Mouse (Mus musculus) embryonic facial prominence, embryonic 13.5 days (tissue): Measurements from ENCODE around the gene Cald1. TPM values are rescaled to one million over a fixed set of nuclear protein-coding genes. Genes with fewer than 3 reads are reported as not detected.

Source experiments
- ATAC-seq: fragments of 200-750 bp; cut with Nextera tagmentation; 2 replicates; pipeline ENCODE4 v1.8.0; 2017; ENCODE audit warnings: low read depth; ENCODE audit not compliant: insufficient number of reproducible peaks, insufficient read depth, low FRiP score, low TSS enrichment
- H3K27ac ChIP-seq: fragments of 300-500 bp; sonication (generic); 2 replicates; pipeline ENCODE4 v1.5.1; 2015; ENCODE audit warnings: moderate library complexity, mild to moderate bottlenecking, inconsistent platforms
- H3K27me3 ChIP-seq: fragments of 300-500 bp; sonication (generic); 2 replicates; pipeline ENCODE4 v1.6.1; 2015; ENCODE audit warnings: mild to moderate bottlenecking, inconsistent platforms
- H3K36me3 ChIP-seq: fragments of 300-500 bp; sonication (generic); 2 replicates; pipeline ENCODE4 v1.6.1; 2015; ENCODE audit warnings: mild to moderate bottlenecking, inconsistent platforms
- H3K4me1 ChIP-seq: fragments of 300-500 bp; sonication (generic); 2 replicates; pipeline ENCODE4 v1.6.1; 2015; ENCODE audit warnings: inconsistent platforms
- H3K4me2 ChIP-seq: fragments of 300-500 bp; sonication (generic); 2 replicates; pipeline ENCODE4 v1.6.1; 2015; ENCODE audit warnings: moderate library complexity, mild to moderate bottlenecking, inconsistent platforms
- H3K4me3 ChIP-seq: fragments of 300-500 bp; sonication (generic); 2 replicates; pipeline ENCODE4 v1.5.1; 2015; ENCODE audit warnings: mild to moderate bottlenecking, inconsistent platforms
- H3K9ac ChIP-seq: fragments of 300-500 bp; sonication (generic); 2 replicates; pipeline ENCODE4 v1.6.1; 2015; ENCODE audit warnings: mild to moderate bottlenecking, inconsistent platforms
- H3K9me3 ChIP-seq: fragments of 300-500 bp; sonication (generic); 2 replicates; pipeline ENCODE4 v1.6.1; 2016; ENCODE audit warnings: inconsistent platforms
- WGBS: fragments of 180-500 bp; shearing (Covaris S2); methylation state at CpG from one replicate; pipeline ENCODE4 v1.1.7; 2015; ENCODE audit warnings: mixed read lengths; 5-methylcytosine and 5-hydroxymethylcytosine counted together
- polyA plus RNA-seq: library from polyadenylated mRNA; unstranded; fragments of >200 nt; fragmentation: Nextera tagmentation; extraction: Ambion mirVana; gene quantifications from 2 replicates; pipeline ENCODE4 v1.2.1, GENCODE M21; 2015

Gene Cald1
- polyA plus RNA-seq, 1 experiment from 2014 or later = 463 TPM

DNA sequence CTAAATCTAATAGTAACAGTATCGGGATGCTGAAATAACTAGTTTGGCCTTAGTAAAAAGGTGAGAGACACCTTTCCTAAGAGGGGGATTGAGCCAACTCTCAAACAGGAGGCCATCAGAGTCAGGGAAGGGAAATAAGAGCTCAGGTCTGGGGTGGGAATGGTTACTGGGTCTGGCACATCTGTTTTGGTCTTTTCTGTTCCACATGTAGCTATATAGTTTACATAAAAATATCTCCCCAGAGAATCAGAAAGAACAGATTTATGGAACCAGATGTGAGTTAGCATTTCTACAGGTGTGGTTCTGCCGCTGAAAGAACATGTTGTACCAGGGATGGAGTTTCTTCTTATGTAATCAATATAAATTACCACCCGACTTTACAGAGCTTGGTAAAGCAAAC is 17.1 kb downstream of the Cald1 start:
- WGBS = 52% methylated on average over 3 of the region's 3 CpGs
- H3K27ac ChIP-seq = no peak overlapping the region
- H3K9ac ChIP-seq = no peak overlapping the region
- H3K9me3 ChIP-seq = no peaks in the 10 kb centered on the region
- H3K36me3 ChIP-seq = 0 out of 2 replicates have a peak, but pooled peaks cover 3% of the 10 kb centered on the region
- no peak overlapping the region for H3K4me2 ChIP-seq
- H3K27me3 ChIP-seq = no peaks in the 10 kb centered on the region
- H3K4me1 ChIP-seq = peaks cover 35% of the 10 kb centered on the region
- ATAC-seq = no peak
- H3K4me3 ChIP-seq = no peak overlapping the region

GRCm38 (mm10) chr6:34619494-34619893 is 21.2 kb downstream of the Cald1 start:
- H3K4me2 ChIP-seq = no peak overlapping the region
- H3K4me1 ChIP-seq = peaks cover 24% of the 10 kb centered on the region
- H3K27me3 ChIP-seq = no peaks in the 10 kb centered on the region
- H3K36me3 ChIP-seq = no peaks in the 10 kb centered on the region
- H3K27ac ChIP-seq = no peak overlapping the region
- no peak for ATAC-seq
- H3K9ac ChIP-seq = no peak overlapping the region
- H3K4me3 ChIP-seq = no peak overlapping the region
- 86% methylated on average over 2 of the region's 2 CpGs for WGBS
- no peaks in the 10 kb centered on the region for H3K9me3 ChIP-seq

DNA sequence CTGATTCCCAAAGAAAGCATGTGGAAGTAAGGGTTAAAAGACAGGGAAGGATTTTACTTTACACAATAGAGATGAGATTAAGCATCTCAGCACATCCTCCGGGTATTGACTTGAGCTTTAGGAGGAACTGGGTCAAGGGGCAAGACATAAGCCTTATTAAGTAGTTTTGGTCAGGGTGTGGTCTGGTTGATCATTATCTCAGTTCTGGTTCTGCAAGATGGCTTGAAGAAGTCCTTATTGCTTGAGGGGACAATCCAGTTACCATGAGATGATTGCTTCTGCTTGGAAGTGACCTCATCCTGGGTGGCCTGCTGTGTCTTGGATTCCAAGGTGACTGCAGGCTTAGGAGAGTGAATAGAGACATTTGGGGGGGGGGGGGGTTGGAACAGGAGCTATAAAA is 21.9 kb downstream of the Cald1 start:
- no peaks in the 10 kb centered on the region for H3K36me3 ChIP-seq
- H3K4me3 ChIP-seq = no peak overlapping the region
- no peak overlapping the region for H3K4me2 ChIP-seq
- 51% methylated on average over 1 of the region's 1 CpGs for WGBS
- H3K27ac ChIP-seq = no peak overlapping the region
- no peaks in the 10 kb centered on the region for H3K27me3 ChIP-seq
- peaks cover 23% of the 10 kb centered on the region for H3K4me1 ChIP-seq
- H3K9me3 ChIP-seq = no peaks in the 10 kb centered on the region
- no peak for ATAC-seq
- H3K9ac ChIP-seq = no peak overlapping the region

- peak overlapping the region; percentile 83 for H3K27ac ChIP-seq
Measured at GRCm38 (mm10) chr6:34622865-34623264, 24.6 kb downstream of the Cald1 start.

DNA sequence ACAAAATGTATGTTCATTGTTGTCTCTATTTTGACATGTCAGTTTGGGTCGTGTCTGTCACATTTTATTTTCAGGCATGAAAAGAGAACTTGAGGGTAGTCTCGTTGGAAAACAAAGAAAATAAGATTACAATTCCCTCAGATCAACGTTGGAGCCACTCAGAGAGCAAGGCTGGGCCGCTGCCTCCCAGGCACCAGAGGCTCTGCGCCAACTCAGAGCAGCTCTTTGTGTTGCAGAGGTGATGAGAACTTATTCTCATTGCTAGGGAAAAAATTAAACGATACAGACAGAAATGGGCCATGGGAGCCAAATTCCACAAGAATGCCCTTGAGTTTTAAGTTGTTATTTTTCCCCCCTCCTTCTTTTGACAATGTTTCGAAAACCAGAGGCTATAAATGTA is 25.0 kb downstream of the Cald1 start:
- Histone ChIP-seq H3K27ac (peak overlapping the region; percentile 83), H3K4me2 (no peak overlapping the region)

More at GRCm38 (mm10) chr6:34622865-34623264, 24.6 kb downstream of the Cald1 start:
- no peak overlapping the region for H3K9ac ChIP-seq
- WGBS = 40% methylated on average over 6 of the region's 6 CpGs
- no peaks in the 10 kb centered on the region for H3K27me3 ChIP-seq
- H3K4me3 ChIP-seq = no peak overlapping the region
- H3K4me1 ChIP-seq = peaks cover 24% of the 10 kb centered on the region
- no peak for ATAC-seq
- H3K36me3 ChIP-seq = no peaks in the 10 kb centered on the region
- H3K4me2 ChIP-seq = no peak overlapping the region
- H3K9me3 ChIP-seq = no peaks in the 10 kb centered on the region

DNA sequence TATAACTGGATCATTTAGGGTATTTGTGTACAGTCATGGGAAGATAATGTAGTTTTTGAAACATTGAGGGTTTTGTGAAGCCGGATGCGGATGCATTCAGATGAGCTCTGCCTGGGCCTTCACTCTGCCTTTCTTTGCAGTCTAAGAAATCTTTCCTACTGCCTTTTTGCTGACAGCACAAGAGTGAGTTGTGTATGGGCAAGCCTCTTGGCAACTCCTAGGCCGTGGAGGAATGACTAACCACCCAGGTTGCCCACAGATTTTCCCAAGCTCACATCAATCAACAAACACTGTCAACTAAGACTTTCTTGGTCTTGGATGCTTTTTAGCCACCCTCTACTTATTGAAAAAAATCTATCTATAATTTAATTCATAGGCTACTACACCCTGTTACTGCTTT is 26.2 kb downstream of the Cald1 start:
- Histone ChIP-seq H3K4me3 (no peak overlapping the region), H3K27ac (no peak overlapping the region), H3K36me3 (no peaks in the 10 kb centered on the region), H3K9me3 (no peaks in the 10 kb centered on the region), H3K4me2 (no peak overlapping the region), H3K9ac (no peak overlapping the region), H3K4me1 (peaks cover 24% of the 10 kb centered on the region), H3K27me3 (no peaks in the 10 kb centered on the region)
- no peak for ATAC-seq
- WGBS = 90% methylated on average over 3 of the region's 3 CpGs

More for the DNA sequence above, 25.0 kb downstream of the Cald1 start:
- peaks cover 24% of the 10 kb centered on the region for H3K4me1 ChIP-seq
- H3K9me3 ChIP-seq = no peaks in the 10 kb centered on the region
- WGBS = 43% methylated on average over 7 of the region's 7 CpGs
- H3K9ac ChIP-seq = no peak overlapping the region
- H3K27me3 ChIP-seq = no peaks in the 10 kb centered on the region
- H3K4me3 ChIP-seq = no peak overlapping the region
- H3K36me3 ChIP-seq = no peaks in the 10 kb centered on the region
- ATAC-seq = no peak

- Histone ChIP-seq H3K9me3 (no peaks in the 10 kb centered on the region), H3K4me2 (no peak overlapping the region), H3K9ac (no peak overlapping the region), H3K4me3 (no peak overlapping the region), H3K36me3 (no peaks in the 10 kb centered on the region), H3K27me3 (no peaks in the 10 kb centered on the region), H3K4me1 (peaks cover 20% of the 10 kb centered on the region), H3K27ac (no peak overlapping the region)
- WGBS = 77% methylated on average over 8 of the region's 8 CpGs
- no peak for ATAC-seq
Measured at GRCm38 (mm10) chr6:34626586-34627245, 28.4 kb downstream of the Cald1 start.

- no peak overlapping the region for H3K27ac ChIP-seq
- whole genome bisulfite sequencing = 59% methylated on average over 1 of the region's 1 CpGs
Measured at GRCm38 (mm10) chr6:34628131-34628530, 29.8 kb downstream of the Cald1 start.

DNA sequence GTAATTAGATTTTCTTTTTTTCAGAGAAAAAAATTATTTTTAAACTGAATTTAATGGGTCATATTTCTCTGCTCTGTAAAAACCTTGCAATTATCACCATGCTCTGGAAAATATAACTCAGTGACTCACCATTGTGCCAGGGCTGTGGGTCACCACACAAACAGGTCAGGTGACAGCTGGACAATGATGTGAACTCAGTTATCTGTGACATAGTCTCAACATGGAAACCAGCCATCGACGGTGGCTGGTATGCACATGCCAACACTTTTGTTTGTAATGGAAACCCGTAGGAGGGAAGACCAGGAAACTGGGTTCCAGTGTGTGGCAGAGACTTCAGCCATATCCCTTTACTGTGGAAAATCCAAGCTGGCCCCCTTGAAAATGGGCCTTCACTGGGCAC is 35.5 kb downstream of the Cald1 start:
- 23% methylated on average over 3 of the region's 3 CpGs for WGBS
- H3K9me3 ChIP-seq = no peaks in the 10 kb centered on the region
- H3K9ac ChIP-seq = no peak overlapping the region
- H3K27me3 ChIP-seq = no peaks in the 10 kb centered on the region
- H3K36me3 ChIP-seq = peaks cover 5% of the 10 kb centered on the region; the same call in 1 of the 2 replicates
- H3K4me3 ChIP-seq = no peak overlapping the region
- H3K27ac ChIP-seq = peak overlapping the region; percentile 68
- H3K4me2 ChIP-seq = no peak overlapping the region
- H3K4me1 ChIP-seq = peaks cover 44% of the 10 kb centered on the region
- no peak for ATAC-seq

More at GRCm38 (mm10) chr6:34628131-34628530, 29.8 kb downstream of the Cald1 start:
- peaks cover 18% of the 10 kb centered on the region for H3K4me1 ChIP-seq
- no peaks in the 10 kb centered on the region for H3K9me3 ChIP-seq
- H3K4me3 ChIP-seq = no peak overlapping the region
- H3K4me2 ChIP-seq = no peak overlapping the region
- no peak for ATAC-seq
- H3K9ac ChIP-seq = no peak overlapping the region
- H3K36me3 ChIP-seq = no peaks in the 10 kb centered on the region
- H3K27me3 ChIP-seq = no peaks in the 10 kb centered on the region

DNA sequence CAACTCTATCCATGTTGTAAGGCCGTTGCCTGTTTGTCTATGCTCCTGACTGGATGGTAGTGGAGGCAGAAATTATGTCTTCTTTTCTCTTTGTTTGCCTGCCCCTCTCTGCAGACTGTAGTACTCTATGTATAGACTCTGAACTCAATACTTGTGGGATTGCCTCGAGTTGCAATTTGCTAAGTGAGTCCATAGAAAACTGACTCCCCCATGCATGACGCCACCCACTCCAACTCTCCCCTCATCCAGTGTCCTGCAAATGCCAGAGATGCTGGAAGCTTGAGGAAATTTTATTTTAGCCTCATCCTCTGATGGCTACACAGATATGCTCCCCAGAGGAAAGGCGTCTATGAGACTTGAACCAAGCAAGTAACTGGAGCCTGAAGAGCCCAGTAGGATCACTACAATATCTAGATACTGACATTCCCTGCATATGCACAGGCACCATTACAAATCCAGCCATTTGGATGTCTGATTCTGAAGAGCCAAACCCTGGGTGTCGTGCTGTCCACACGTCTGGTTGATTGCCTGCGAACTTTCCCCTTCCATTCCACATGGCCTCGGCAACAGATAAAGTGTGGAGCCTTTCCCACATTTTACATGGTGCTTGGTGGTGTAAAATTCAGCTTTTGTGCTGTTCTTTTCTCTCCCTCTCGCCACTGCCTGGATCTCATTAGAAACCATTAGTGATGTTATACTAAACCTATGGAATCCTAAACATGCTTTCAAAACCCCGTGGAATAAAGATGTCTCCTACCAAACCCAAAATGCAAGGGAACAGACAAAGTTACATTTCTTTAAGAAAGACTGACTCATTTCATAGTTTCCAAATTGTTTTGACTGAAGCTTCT is 39.5 kb downstream of the Cald1 start:
- H3K4me2 ChIP-seq = peak overlapping the region; percentile 37
- no peaks in the 10 kb centered on the region for H3K27me3 ChIP-seq
- peak overlapping the region; percentile 91 for H3K27ac ChIP-seq
- H3K4me3 ChIP-seq = no peak overlapping the region
- H3K36me3 ChIP-seq = peaks cover 10% of the 10 kb centered on the region; the same call in 1 of the 2 replicates
- H3K9ac ChIP-seq = 0 out of 2 replicates have a peak overlapping the region, but pooled peaks have one; percentile 32
- H3K9me3 ChIP-seq = no peaks in the 10 kb centered on the region
- peaks cover 69% of the 10 kb centered on the region for H3K4me1 ChIP-seq
- WGBS = 26% methylated on average over 10 of the region's 10 CpGs
- ATAC-seq = 0 out of 2 replicates have a peak, but pooled peaks have one; percentile 15

DNA sequence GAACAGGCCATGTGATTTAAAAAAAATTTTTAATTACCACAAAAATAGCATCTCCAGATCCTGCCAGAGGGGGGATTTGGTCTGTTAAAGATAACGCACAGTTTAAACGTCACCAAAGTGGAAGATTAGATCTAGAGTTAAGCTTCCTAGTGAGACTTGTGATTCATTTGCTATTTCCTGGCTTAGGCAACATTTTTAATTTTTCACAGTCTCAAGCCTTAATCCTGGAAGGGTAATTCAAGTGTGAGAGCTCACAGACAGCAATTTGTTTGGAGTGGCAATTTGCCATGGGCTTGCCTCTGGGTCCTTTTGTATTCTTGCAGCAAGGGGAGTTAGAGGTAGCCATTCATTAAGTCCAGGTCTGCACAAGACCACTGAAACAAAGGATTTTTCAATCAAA is 40.4 kb downstream of the Cald1 start:
- Histone ChIP-seq H3K4me3 (no peak overlapping the region), H3K27ac (peak overlapping the region; percentile 91), H3K9me3 (no peaks in the 10 kb centered on the region), H3K27me3 (no peaks in the 10 kb centered on the region), H3K4me1 (peaks cover 70% of the 10 kb centered on the region), H3K4me2 (no peak overlapping the region; the same call in 1 of the 2 replicates), H3K9ac (no peak overlapping the region), H3K36me3 (peaks cover 10% of the 10 kb centered on the region; the same call in 1 of the 2 replicates)
- no peak for ATAC-seq
- WGBS = 7% methylated on average over 2 of the region's 2 CpGs
